Mouse (Mus musculus) MEL (cell line): ENCODE data around the gene Swt1. TPM values are rescaled to one million over a fixed set of nuclear protein-coding genes. Genes with fewer than 3 reads are reported as not detected.

Experiments
- polyA plus RNA-seq, 2 experiments: library from polyadenylated mRNA; stranded (reverse) in 1 of 2; unstranded in 1 of 2; fragments of >175 nt in 1 of 2; fragments of >200 nt in 1 of 2; gene quantifications; 2 replicates each; pipeline versions ENCODE4 v1.2.1 to v1.2.4; 2012; ENCODE audit warnings: low replicate concordance in 2 of 2, low read depth in 1 of 2; ENCODE audit not compliant: insufficient read length in 2 of 2, insufficient read depth in 1 of 2, missing spikeins in 1 of 2
- total RNA-seq: library from RNA; depleted of rRNA; stranded (reverse); fragments of 300-350 nt; gene quantifications from 2 replicates; pipeline ENCODE4 v1.2.3, GENCODE M21; 2012; rRNA removed

Gene Swt1
- total and polyA plus RNA-seq, 3 experiments: 13.5 to 13.7 TPM; not detected in 1

Other genes with a start within 250 kb of the Swt1 start
- 0.19 and 0.26 TPM in 2 replicates for gene Gm47985, start 245.9 kb downstream of the Swt1 start, total RNA-seq
- under 1 TPM in 1 of 2 experiments, not detected in 1; 0.25 TPM for gene Gm47985, start 245.9 kb downstream of the Swt1 start, polyA plus RNA-seq
- 0.08 TPM in 1 of 2 replicates, not detected in the other for gene Gm8947, start 236.1 kb downstream of the Swt1 start, total RNA-seq
- not detected for gene Gm8947, start 236.1 kb downstream of the Swt1 start, polyA plus RNA-seq
- not detected in 2 replicates for gene Gm47995, start 230.0 kb downstream of the Swt1 start, total RNA-seq
- gene Gm47995, start 230.0 kb downstream of the Swt1 start, polyA plus RNA-seq: under 1 TPM in 1 of 2 experiments, not detected in 1; 0.18 TPM
- 0.19 TPM in 1 of 2 replicates, not detected in the other for gene 3110040M04Rik, start 224.3 kb downstream of the Swt1 start, total RNA-seq
- under 1 TPM in 1 of 2 experiments, not detected in 1; 0.25 TPM for gene 3110040M04Rik, start 224.3 kb downstream of the Swt1 start, polyA plus RNA-seq
- not detected in 2 replicates for gene Gm47996, start 218.3 kb downstream of the Swt1 start, total RNA-seq
- gene Gm47996, start 218.3 kb downstream of the Swt1 start, polyA plus RNA-seq: not detected
- gene Ivns1abp, start 84.0 kb downstream of the Swt1 start, total RNA-seq: 72.0 and 74.5 TPM in 2 replicates
- 100 to 1,000 TPM; 127 to 138 TPM for gene Ivns1abp, start 84.0 kb downstream of the Swt1 start, polyA plus RNA-seq
- 13.3 and 15.4 TPM in 2 replicates for gene Trmt1l, start 87 bp upstream of the Swt1 start, total RNA-seq
- 10 to 100 TPM in 1 of 2 experiments, not detected in 1; 18.2 TPM for gene Trmt1l, start 87 bp upstream of the Swt1 start, polyA plus RNA-seq
- gene Rnf2, start 72.5 kb upstream of the Swt1 start, total RNA-seq: 30.1 and 30.7 TPM in 2 replicates
- 10 to 100 TPM; 27.5 to 78.2 TPM for gene Rnf2, start 72.5 kb upstream of the Swt1 start, polyA plus RNA-seq
- gene Fam129a, start 142.7 kb upstream of the Swt1 start, total RNA-seq: 3.1 and 7.4 TPM in 2 replicates
- gene Fam129a, start 142.7 kb upstream of the Swt1 start, polyA plus RNA-seq: 10 to 100 TPM in 1 of 2 experiments, 1 to 10 TPM in 1; 8.8 to 67.5 TPM